Mouse (Mus musculus): Measurements from ENCODE around the gene Prss43. TPM values are rescaled to one million over a fixed set of nuclear protein-coding genes. Genes with fewer than 3 reads are reported as not detected.

Prss43 gene
- total RNA-seq, 2 experiments from 2014 or later, result 0.30 to 0.52 TPM

DNA sequence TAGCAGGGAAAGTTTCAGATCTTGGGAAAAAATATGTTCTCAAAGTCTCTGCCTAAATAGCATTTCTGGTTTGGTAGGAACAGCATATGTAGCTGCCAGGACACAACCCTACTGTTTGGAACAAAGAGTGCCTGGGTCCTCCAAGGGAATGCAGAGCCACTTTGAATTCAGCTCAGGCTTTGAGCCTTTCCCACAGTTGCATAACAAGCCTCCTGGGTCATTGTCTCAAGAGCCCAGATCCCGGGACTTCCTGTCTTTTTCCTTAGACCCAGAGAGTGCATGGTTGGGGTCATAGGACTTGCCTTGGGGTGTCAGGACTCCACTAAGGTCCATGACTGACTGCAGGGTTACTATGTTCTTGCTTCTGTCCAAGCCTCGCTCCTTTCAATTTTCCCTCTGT is 9.6 kb downstream of the Prss43 start:
- DNase-seq (ENCODE audit: extremely low spot score in 1 of 2, low spot score in 1 of 2), result peak in 1 of 2 experiments; percentile 12

- no peak for DNase-seq (ENCODE audit: extremely low spot score in 1 of 2, low spot score in 1 of 2)
Observed at GRCm38 (mm10) chr9:110840905-110841304, 14.4 kb downstream of the Prss43 start.

DNA sequence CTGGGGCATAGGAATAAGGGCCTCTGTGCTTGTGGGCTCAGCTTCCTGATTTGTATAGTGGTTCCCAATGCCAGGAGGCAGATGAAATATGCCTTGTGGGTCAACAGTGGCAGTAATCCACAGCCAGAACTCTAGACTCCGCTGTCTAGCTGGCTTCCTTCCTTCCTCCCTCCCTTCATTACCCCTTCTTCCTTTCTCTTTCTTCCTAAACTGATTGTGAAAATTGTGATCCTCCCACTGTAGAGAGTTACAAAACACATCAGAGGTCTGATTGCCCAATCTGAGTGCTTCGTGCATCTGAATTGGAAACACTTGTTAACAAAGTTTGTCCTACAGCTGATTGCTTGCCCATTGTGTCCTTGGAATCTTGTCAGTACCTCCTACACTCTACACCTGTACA is 14.9 kb downstream of the Prss43 start:
- DNase-seq (ENCODE audit: extremely low spot score in 1 of 2, low spot score in 1 of 2), result no peak

GRCm38 (mm10) chr9:110844206-110844605 is 17.7 kb downstream of the Prss43 start, which contains the start of gene Prss46:
Prss46 (plus strand) TSS chr9:110844506.
- DNase-seq (ENCODE audit: extremely low spot score in 1 of 2, low spot score in 1 of 2), result no peak

GRCm38 (mm10) chr9:110849162-110849561 is 22.7 kb downstream of the Prss43 start:
- DNase-seq (ENCODE audit: extremely low spot score in 1 of 2, low spot score in 1 of 2), result no peak

DNA sequence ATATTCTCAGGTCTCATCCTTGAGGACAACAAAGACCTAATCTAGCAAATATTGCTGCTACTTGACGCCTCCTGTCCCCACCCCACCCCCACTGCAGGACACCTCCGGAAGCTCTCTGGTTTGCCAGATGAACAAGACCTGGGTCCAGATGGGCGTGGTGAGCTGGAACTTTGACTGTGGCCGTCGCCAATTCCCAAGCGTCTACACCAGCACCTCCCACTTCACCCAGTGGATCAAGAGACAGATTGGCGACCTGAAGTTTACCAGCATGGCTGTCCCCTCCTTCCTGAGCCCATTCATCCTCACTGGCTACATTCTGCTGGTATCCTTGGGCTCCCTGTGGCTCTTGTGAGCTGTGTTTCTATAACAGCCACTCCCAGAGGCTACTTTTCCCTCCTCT is 29.4 kb downstream of the Prss43 start:
- no peak for DNase-seq (ENCODE audit: extremely low spot score in 1 of 2, low spot score in 1 of 2)

GRCm38 (mm10) chr9:110856920-110857319 is 30.4 kb downstream of the Prss43 start:
- no peak for DNase-seq (ENCODE audit: extremely low spot score in 1 of 2, low spot score in 1 of 2)

- no peak for DNase-seq (ENCODE audit: extremely low spot score in 1 of 2, low spot score in 1 of 2)
Observed at GRCm38 (mm10) chr9:110857781-110858472, 31.4 kb downstream of the Prss43 start, which contains the start of gene Prss50. Prss50 (plus strand) TSS chr9:110857967.

DNA sequence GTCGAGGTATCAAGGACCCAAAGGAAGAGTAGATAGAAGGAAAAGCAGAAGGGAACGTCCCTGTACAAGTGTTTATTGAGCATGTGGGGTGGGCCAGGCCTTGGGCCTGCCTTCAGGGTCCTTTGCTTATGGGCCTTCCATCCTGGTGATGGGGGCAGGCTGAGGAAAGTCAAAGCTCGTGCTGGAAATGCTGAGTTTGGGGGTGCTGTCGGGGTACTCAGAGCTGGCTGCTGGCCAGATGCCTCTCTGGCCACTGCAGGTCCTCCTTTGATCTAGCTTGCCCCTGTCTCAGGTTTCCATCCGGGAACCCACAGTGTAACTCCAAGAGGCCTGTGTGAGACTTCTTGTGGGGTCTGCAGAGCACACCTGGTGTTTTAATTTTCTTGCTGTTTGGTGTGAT is 32.0 kb downstream of the Prss43 start:
- DNase-seq (ENCODE audit: extremely low spot score in 1 of 2, low spot score in 1 of 2), result no peak

DNA sequence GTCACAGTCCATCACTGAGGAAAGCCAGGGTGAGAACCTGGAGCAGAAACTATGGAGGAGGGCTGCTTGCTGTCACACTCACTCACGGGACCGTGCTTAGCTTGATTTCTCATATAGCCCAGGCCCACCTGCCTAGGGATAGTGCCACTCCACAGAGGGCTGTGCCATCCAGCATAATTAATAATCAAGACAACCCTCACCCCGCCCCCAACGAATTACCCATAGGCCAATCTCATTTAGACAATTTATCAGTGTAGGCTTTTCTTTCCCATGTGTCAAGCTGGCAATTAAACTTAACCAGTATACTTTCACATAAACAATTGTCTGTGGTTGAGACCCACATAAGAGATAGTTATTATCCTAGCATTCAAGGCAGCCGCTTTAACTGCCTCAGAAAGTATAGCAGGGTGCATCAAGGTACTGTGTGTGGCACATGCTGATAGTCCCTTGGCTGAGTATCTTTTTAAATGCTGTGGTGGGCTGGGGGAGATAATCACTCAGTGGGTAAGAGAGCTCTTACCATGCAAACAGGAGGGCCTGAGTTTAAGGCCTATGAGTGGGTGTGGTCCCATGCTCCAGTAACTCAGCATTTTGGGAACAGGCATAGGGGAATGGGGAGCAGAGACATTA is 32.6 kb downstream of the Prss43 start:
- DNase-seq (ENCODE audit: extremely low spot score in 1 of 2, low spot score in 1 of 2), result no peak

DNA sequence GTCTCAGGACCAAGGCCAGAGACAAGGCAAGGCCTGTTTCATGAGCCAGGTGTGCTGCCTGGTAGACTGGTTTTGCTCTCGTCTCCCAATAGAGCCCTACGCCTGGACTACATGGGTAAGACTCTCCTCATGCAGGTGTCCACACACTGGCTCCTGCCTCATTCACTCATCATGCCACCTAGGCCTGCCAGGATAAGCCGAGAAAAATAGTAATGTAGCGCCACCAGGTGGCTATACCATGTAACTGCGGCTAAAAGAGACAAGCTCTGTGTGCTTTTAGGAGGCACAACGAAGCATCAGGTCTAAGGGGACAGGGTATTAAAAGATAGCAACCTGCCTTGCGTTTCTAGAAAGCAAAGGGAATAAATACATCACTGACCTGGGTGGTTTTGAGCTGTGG is 44.5 kb downstream of the Prss43 start:
- DNase-seq (ENCODE audit: extremely low spot score in 1 of 2, low spot score in 1 of 2), result peak in 1 of 2 experiments; percentile 69

DNA sequence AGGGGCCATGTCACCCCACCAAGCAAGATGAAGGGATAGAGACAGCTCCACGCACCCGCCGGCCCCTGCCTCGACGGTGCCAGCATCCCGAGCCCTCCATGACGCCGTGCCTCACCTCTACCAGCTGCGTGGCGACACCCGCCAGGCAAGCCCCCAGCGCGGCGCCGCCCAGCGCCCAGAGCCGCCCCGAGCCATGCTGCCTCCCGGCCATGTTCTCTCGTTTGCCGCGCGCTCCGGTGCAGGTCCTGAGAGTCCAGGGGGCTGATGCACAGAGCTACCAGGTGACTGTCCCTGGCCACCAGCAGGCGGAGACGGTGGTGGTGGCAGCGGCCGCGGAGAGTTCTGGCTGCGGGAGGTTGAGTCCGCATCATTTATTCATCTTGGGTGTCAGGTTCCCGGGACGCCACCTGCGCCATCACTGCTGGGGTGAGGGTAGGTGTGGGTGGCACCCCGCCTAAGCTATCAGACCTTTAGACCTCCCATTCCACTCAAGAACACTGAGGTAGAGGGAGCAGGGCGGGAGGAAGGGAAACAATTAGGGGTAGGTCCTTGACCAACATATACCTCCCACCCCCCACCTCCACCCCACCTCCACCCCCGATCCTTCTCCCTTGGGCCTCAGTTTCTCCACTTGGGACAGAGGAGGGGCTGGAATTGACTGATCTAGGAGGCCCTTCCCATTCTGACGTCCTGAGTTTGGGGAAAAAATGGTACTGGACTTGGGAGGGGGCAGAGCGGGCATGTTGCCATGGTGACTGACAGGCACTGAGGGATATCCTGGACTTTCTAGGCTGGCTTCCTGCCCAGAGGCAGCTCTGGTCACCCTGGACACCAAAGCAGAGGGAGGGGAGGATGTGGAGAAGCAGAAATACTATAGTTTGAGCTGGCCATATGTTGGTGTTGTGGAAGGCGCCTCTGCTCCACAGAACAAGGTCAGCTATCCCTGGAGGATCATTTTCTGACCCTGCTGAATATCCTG is 47.5 kb downstream of the Prss43 start:
- no peak for DNase-seq (ENCODE audit: extremely low spot score in 1 of 2, low spot score in 1 of 2)

DNA sequence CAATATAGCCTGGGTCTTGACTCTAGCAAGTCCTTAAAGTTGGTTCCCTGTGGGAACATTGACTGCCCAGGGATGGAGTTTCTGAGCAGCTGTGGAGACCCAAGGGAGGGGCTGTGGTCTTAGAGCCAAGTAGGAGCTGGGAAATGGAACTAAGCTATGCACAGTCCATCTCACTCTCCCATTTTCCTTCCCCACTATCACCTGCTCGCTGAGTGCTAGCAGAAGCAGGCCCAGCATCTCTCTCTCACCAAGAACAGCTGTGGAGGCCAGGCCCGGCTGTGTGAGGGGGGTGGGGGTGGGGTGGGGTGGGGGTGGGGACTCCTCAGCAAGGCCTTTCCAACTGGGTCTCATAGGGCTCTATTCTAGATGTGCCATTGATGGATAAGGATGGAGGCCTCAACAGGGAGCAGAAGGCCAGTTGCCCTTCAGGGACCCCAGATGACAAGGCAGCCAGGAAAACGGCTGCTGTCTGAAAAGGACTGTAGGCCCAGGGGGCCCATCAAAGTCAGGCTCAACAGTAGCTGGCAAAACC is 48.2 kb downstream of the Prss43 start:
- DNase-seq (ENCODE audit: extremely low spot score in 1 of 2, low spot score in 1 of 2), result no peak

DNA sequence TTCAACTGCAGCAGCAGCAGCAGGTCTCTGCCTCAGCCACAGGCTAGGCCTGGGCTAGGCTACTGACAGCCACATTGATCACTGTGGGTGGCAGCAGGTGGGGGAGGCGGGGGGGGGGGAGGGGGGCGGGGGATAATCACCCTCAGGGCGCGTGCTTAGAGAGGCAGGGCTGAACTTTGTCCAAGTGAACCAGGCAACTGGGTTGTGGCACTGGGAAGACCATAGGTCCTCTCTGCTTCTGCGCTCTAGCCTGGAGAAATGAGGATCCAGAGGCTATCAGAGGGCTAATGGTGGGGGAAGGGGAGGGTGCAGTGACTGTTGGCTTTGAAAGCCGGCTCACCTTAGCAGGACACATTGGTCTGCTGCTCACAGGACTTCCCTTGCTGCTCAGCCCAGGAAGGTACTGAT is 48.8 kb downstream of the Prss43 start:
- no peak for DNase-seq (ENCODE audit: extremely low spot score in 1 of 2, low spot score in 1 of 2)

- no peak for DNase-seq (ENCODE audit: extremely low spot score in 1 of 2, low spot score in 1 of 2)
Observed at GRCm38 (mm10) chr9:110877353-110877752, 50.9 kb downstream of the Prss43 start.

- peak in 1 of 2 experiments; percentile 23 for DNase-seq (ENCODE audit: extremely low spot score in 1 of 2, low spot score in 1 of 2)
Observed at GRCm38 (mm10) chr9:110877888-110878287, 51.4 kb downstream of the Prss43 start.

- DNase-seq (ENCODE audit: extremely low spot score in 1 of 2, low spot score in 1 of 2), result no peak
Observed at GRCm38 (mm10) chr9:110879191-110879920, 52.9 kb downstream of the Prss43 start, which contains the start of gene Als2cl. Als2cl (plus strand) TSS chr9:110879870.

DNA sequence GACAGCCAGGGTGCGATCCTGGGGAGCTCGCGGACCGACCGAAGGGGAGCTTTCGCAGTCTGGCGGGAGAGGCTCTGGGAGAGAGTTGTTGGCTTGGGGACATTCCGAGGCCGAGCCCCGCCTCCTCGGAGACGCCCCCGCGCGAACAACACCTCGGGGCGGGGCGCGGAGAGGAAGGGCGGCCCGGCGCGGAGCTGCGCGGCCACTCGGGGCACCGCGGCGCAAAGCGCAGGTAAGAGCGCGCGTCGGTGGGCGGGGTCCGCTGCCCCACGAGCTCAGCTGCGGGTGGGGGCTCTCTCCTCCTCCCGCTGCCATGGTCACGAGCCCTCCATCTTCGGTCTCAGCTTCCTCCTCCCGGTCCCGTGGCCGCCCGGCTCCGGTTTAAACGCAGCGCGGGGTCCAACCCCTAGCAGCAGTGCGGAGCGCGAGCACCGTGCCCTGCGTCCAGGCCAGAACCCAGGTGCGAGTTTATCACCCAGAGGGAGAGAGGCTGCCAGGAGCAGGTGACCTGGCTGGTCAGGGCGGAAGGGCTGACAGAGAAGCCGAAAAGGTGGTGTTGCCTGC is 53.6 kb downstream of the Prss43 start, which contains the start of gene Tmie:
Gene Tmie, minus strand, starts transcription at position 116 of the 564 bp plus-strand sequence.
- DNase-seq (ENCODE audit: extremely low spot score in 1 of 2, low spot score in 1 of 2), result peak in 1 of 2 experiments; percentile 34

DNA sequence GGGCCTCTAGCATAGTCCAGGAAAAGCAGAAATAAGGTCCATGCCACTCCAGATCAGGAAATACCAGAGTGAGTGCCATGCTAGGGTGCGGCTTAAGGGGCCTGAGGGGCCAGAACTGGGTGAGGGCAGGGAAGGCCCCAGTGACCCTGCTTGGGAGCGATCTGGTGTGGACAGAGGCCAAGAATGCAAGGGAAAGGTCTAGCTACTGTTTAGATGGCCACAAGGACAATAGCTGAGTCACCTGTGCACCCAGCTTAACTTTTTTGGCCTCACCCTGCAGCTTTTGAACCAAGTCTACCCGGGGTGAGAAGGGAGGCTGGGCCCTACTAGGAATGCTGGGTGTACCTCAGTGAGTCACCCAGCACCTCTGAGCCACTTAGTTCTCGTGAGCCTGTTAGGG is 54.3 kb downstream of the Prss43 start:
- no peak for DNase-seq (ENCODE audit: extremely low spot score in 1 of 2, low spot score in 1 of 2)
